Mouse (Mus musculus): ENCODE measurements around the gene Fbxw7. TPM values are rescaled to one million over a fixed set of nuclear protein-coding genes. Genes with fewer than 3 reads are reported as not detected.
A peak's percentile ranks its signal among the peaks of the same experiment; 100 is the strongest.

Fbxw7 gene
- polyA plus RNA-seq, 1 experiment from 2014 or later = 16.8 TPM

DNA sequence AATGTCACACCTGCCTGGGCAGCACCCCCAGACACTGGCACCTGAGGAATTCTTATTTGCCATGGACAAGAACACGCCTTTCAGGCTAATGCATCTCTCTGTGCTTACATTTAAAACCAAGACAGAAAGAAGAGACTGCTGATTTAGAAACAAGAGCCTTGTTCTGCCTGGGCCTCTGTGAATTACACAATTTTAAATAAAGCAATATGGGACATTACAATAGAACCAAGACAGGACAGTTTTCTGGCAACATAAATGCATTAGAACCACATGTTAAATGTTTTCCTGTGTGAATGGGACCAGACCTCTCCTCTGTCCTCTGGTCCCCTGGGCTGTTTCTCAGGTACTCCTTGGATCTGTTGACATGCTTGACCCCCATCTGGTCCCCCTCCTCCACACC, 39.0 kb upstream of the Fbxw7 start:
- H3K4me3 ChIP-seq (ENCODE audit: low read depth, low read length) = no peak overlapping the region
- peak overlapping the region; percentile 27; the same call in 1 of the 2 replicates for H3K27ac ChIP-seq (ENCODE audit: low read length)
- no peaks in the 10 kb centered on the region; the same call in 1 of the 2 replicates for H3K4me1 ChIP-seq (ENCODE audit: control insufficient read depth, insufficient read depth, low read length)
- H3K9ac ChIP-seq (replicated peaks; ENCODE audit: low read depth, low read length) = no peak overlapping the region
- H3K36me3 ChIP-seq (ENCODE audit: control insufficient read depth, insufficient read depth, low read length) = no peaks in the 10 kb centered on the region
- ATAC-seq (ENCODE audit: insufficient number of reproducible peaks, insufficient read depth, low FRiP score, low read depth) = no peak
- no peaks in the 10 kb centered on the region for H3K27me3 ChIP-seq (ENCODE audit: control insufficient read depth, insufficient read depth, low read length)
- no peaks in the 10 kb centered on the region for H3K9me3 ChIP-seq (ENCODE audit: control insufficient read depth, low read depth, low read length)
- whole genome bisulfite sequencing = 62% methylated on average over 1 of the region's 1 CpGs
- H3K4me2 ChIP-seq (replicated peaks; ENCODE audit: low read depth, low read length) = no peak overlapping the region

- WGBS = over 99% methylated on average over 4 of the region's 4 CpGs
- no peaks in the 10 kb centered on the region for H3K36me3 ChIP-seq (ENCODE audit: control insufficient read depth, insufficient read depth, low read length)
- no peak overlapping the region for H3K9ac ChIP-seq (replicated peaks; ENCODE audit: low read depth, low read length)
- no peak overlapping the region for H3K4me3 ChIP-seq (ENCODE audit: low read depth, low read length)
- H3K9me3 ChIP-seq (ENCODE audit: control insufficient read depth, low read depth, low read length) = no peaks in the 10 kb centered on the region
- no peak overlapping the region for H3K4me2 ChIP-seq (replicated peaks; ENCODE audit: low read depth, low read length)
- no peaks in the 10 kb centered on the region for H3K27me3 ChIP-seq (ENCODE audit: control insufficient read depth, insufficient read depth, low read length)
- no peak overlapping the region for H3K27ac ChIP-seq (ENCODE audit: low read length)
- H3K4me1 ChIP-seq (ENCODE audit: control insufficient read depth, insufficient read depth, low read length) = no peaks in the 10 kb centered on the region
- ATAC-seq (ENCODE audit: insufficient number of reproducible peaks, insufficient read depth, low FRiP score, low read depth) = no peak
Observed at GRCm38 (mm10) chr3:84787914-84788313, 27.2 kb upstream of the Fbxw7 start.

DNA sequence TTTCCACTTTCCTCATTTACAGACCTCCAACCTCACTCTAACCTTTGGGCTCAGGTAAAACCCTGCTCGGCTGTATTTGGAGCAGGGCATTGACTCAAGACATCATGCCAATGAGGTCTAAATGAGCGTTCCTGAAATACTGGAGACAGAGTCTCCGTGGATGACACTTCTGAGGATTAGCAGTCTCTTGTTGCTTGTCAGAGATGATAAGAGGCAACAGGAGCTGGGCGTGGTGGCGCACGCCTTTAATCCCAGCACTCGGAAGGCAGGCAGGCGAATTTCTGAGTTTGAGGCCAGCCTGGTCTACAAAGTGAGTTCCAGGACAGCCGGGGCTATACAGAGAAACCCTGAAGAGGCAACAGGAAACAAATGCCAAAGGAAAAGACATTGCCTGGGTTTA, 11.0 kb upstream of the Fbxw7 start:
- Histone ChIP-seq H3K4me2 (replicated peaks; ENCODE audit: low read depth, low read length) (no peak overlapping the region), H3K27ac (ENCODE audit: low read length) (no peak overlapping the region), H3K9me3 (ENCODE audit: control insufficient read depth, low read depth, low read length) (no peaks in the 10 kb centered on the region), H3K4me1 (ENCODE audit: control insufficient read depth, insufficient read depth, low read length) (no peaks in the 10 kb centered on the region), H3K4me3 (ENCODE audit: low read depth, low read length) (no peak overlapping the region), H3K9ac (replicated peaks; ENCODE audit: low read depth, low read length) (no peak overlapping the region), H3K27me3 (ENCODE audit: control insufficient read depth, insufficient read depth, low read length) (no peaks in the 10 kb centered on the region), H3K36me3 (ENCODE audit: control insufficient read depth, insufficient read depth, low read length) (no peaks in the 10 kb centered on the region)
- no peak for ATAC-seq (ENCODE audit: insufficient number of reproducible peaks, insufficient read depth, low FRiP score, low read depth)
- WGBS = 62% methylated on average over 9 of the region's 9 CpGs

GRCm38 (mm10) chr3:84806206-84806605, 8.9 kb upstream of the Fbxw7 start:
- Histone ChIP-seq H3K27me3 (ENCODE audit: control insufficient read depth, insufficient read depth, low read length) (no peaks in the 10 kb centered on the region), H3K9ac (replicated peaks; ENCODE audit: low read depth, low read length) (no peak overlapping the region), H3K4me2 (replicated peaks; ENCODE audit: low read depth, low read length) (no peak overlapping the region), H3K4me1 (ENCODE audit: control insufficient read depth, insufficient read depth, low read length) (no peaks in the 10 kb centered on the region), H3K9me3 (ENCODE audit: control insufficient read depth, low read depth, low read length) (no peaks in the 10 kb centered on the region), H3K36me3 (ENCODE audit: control insufficient read depth, insufficient read depth, low read length) (no peaks in the 10 kb centered on the region), H3K27ac (ENCODE audit: low read length) (no peak overlapping the region), H3K4me3 (ENCODE audit: low read depth, low read length) (no peak overlapping the region)
- 62% methylated on average over 2 of the region's 2 CpGs for WGBS
- no peak for ATAC-seq (ENCODE audit: insufficient number of reproducible peaks, insufficient read depth, low FRiP score, low read depth)

DNA sequence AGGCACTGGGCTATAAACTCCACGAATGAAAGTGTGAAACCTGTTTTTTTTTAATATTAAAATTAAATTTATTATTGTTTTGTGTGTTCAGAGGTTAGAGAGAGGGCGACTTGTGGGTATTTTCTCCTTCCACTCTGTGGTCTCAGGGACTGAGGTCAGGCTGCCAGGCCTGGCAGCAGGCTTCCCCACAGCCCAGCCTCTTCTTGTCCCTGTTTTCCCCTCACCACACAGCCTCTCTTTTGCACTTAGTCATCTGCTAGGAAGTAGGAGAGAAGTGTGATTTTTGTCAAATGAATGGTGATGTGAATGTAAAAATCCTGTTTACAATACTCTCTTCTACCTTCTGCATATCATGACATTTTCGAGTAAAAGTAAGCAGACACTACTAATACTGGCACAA, 7.2 kb upstream of the Fbxw7 start:
- no peak overlapping the region for H3K27ac ChIP-seq (ENCODE audit: low read length)
- H3K9ac ChIP-seq (replicated peaks; ENCODE audit: low read depth, low read length) = no peak overlapping the region
- H3K36me3 ChIP-seq (ENCODE audit: control insufficient read depth, insufficient read depth, low read length) = no peaks in the 10 kb centered on the region
- ATAC-seq (ENCODE audit: insufficient number of reproducible peaks, insufficient read depth, low FRiP score, low read depth) = no peak
- no peaks in the 10 kb centered on the region for H3K9me3 ChIP-seq (ENCODE audit: control insufficient read depth, low read depth, low read length)
- no peak overlapping the region for H3K4me2 ChIP-seq (replicated peaks; ENCODE audit: low read depth, low read length)
- no peaks in the 10 kb centered on the region for H3K27me3 ChIP-seq (ENCODE audit: control insufficient read depth, insufficient read depth, low read length)
- 72% methylated on average over 3 of the region's 3 CpGs for WGBS
- H3K4me3 ChIP-seq (ENCODE audit: low read depth, low read length) = no peak overlapping the region
- 0 out of 2 replicates have a peak, but pooled peaks cover 1% of the 10 kb centered on the region for H3K4me1 ChIP-seq (ENCODE audit: control insufficient read depth, insufficient read depth, low read length)

DNA sequence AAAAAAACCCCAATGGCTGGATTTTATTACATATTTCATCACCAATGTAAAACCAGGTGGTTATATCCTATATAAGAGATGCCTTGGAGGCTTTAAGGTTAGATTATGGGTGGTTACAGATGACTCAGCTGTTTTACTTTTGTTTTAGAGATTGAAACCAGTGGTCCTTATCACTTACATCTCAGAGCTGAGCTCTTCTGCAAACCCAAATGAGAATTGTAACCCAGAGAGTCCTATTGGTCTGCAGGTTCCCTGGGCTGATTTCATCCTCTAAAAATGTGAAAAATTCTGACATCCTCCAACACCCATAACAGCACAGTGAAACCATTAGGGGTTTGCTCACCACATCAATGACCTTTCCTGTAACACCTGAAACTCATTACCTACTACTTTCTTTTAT, 6.2 kb upstream of the Fbxw7 start:
- H3K9ac ChIP-seq (replicated peaks; ENCODE audit: low read depth, low read length) = no peak overlapping the region
- H3K4me2 ChIP-seq (replicated peaks; ENCODE audit: low read depth, low read length) = no peak overlapping the region
- H3K9me3 ChIP-seq (ENCODE audit: control insufficient read depth, low read depth, low read length) = no peaks in the 10 kb centered on the region
- ATAC-seq (ENCODE audit: insufficient number of reproducible peaks, insufficient read depth, low FRiP score, low read depth) = no peak
- H3K36me3 ChIP-seq (ENCODE audit: control insufficient read depth, insufficient read depth, low read length) = no peaks in the 10 kb centered on the region
- H3K27ac ChIP-seq (ENCODE audit: low read length) = no peak overlapping the region
- H3K27me3 ChIP-seq (ENCODE audit: control insufficient read depth, insufficient read depth, low read length) = no peaks in the 10 kb centered on the region
- 0 out of 2 replicates have a peak, but pooled peaks cover 4% of the 10 kb centered on the region for H3K4me1 ChIP-seq (ENCODE audit: control insufficient read depth, insufficient read depth, low read length)
- H3K4me3 ChIP-seq (ENCODE audit: low read depth, low read length) = no peak overlapping the region

DNA sequence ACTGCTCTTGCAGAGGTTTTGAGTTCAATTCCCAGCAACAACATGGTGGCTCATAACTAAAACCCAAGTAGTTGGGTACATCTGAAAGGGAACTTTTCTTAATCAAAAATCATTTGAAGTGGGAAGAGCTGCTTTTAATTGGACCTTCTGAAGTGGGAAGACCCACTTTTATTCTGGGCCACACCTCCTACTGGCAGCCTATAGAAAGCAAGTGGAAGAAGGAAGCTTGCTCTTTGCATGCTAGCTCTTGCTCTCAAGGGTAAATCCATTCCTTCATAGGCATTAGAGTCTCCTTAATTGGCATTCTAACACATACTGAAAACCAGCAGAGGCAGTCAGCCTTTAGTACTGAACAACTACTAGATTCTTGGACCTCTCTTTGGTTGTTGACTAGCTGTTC, 4.3 kb upstream of the Fbxw7 start:
- no peaks in the 10 kb centered on the region for H3K27me3 ChIP-seq (ENCODE audit: control insufficient read depth, insufficient read depth, low read length)
- no peak for ATAC-seq (ENCODE audit: insufficient number of reproducible peaks, insufficient read depth, low FRiP score, low read depth)
- H3K4me2 ChIP-seq (replicated peaks; ENCODE audit: low read depth, low read length) = no peak overlapping the region
- no peaks in the 10 kb centered on the region for H3K9me3 ChIP-seq (ENCODE audit: control insufficient read depth, low read depth, low read length)
- no peak overlapping the region for H3K9ac ChIP-seq (replicated peaks; ENCODE audit: low read depth, low read length)
- no peak overlapping the region for H3K27ac ChIP-seq (ENCODE audit: low read length)
- H3K36me3 ChIP-seq (ENCODE audit: control insufficient read depth, insufficient read depth, low read length) = no peaks in the 10 kb centered on the region
- peaks cover 5% of the 10 kb centered on the region for H3K4me1 ChIP-seq (ENCODE audit: control insufficient read depth, insufficient read depth, low read length)
- H3K4me3 ChIP-seq (ENCODE audit: low read depth, low read length) = no peak overlapping the region

- Histone ChIP-seq H3K27me3 (ENCODE audit: control insufficient read depth, insufficient read depth, low read length) (no peaks in the 10 kb centered on the region), H3K4me3 (ENCODE audit: low read depth, low read length) (peak overlapping the region; percentile 98), H3K4me1 (ENCODE audit: control insufficient read depth, insufficient read depth, low read length) (peaks cover 10% of the 10 kb centered on the region), H3K4me2 (replicated peaks; ENCODE audit: low read depth, low read length) (peak overlapping the region; percentile 78), H3K36me3 (ENCODE audit: control insufficient read depth, insufficient read depth, low read length) (no peaks in the 10 kb centered on the region), H3K9ac (replicated peaks; ENCODE audit: low read depth, low read length) (peak overlapping the region; percentile 77), H3K9me3 (ENCODE audit: control insufficient read depth, low read depth, low read length) (no peaks in the 10 kb centered on the region), H3K27ac (ENCODE audit: low read length) (peak overlapping the region; percentile 96)
- ATAC-seq (ENCODE audit: insufficient number of reproducible peaks, insufficient read depth, low FRiP score, low read depth) = no peak; the same call in 1 of the 2 replicates
- under 1% methylated on average over 29 of the region's 29 CpGs for WGBS
Observed at GRCm38 (mm10) chr3:84813436-84814156, 1.5 kb upstream of the Fbxw7 start.
